Mouse (Mus musculus) testis, adult 2 months (tissue): Measurements from ENCODE around the gene Prdm16. TPM values are rescaled to one million over a fixed set of nuclear protein-coding genes. Genes with fewer than 3 reads are reported as not detected.

Source experiments
- H3K27ac ChIP-seq: fragments of 200-500 bp; 2 replicates; pipeline ENCODE4 v1.5.1; 2012; ENCODE audit warnings: low read depth, low read length; ENCODE audit not compliant: control insufficient read depth, insufficient read depth
- H3K27me3 ChIP-seq: fragments of 200-500 bp; 2 replicates; pipeline ENCODE4 v1.6.1; 2012; ENCODE audit warnings: mild to moderate bottlenecking, low read length, moderate library complexity; ENCODE audit not compliant: control insufficient read depth, insufficient read depth
- H3K36me3 ChIP-seq: fragments of 200-500 bp; 2 replicates; pipeline ENCODE4 v1.6.1; 2012; ENCODE audit warnings: mild to moderate bottlenecking, low read length; ENCODE audit not compliant: control insufficient read depth, insufficient read depth
- H3K4me1 ChIP-seq: fragments of 200-500 bp; 2 replicates; pipeline ENCODE4 v1.6.1; 2012; ENCODE audit warnings: low read length; ENCODE audit not compliant: control insufficient read depth, insufficient read depth
- H3K4me3 ChIP-seq: fragments of 200-500 bp; 2 replicates; pipeline ENCODE4 v1.5.1; 2012; ENCODE audit warnings: low read depth, mild to moderate bottlenecking, low read length, moderate library complexity, mixed read lengths; ENCODE audit not compliant: control insufficient read depth
- CTCF ChIP-seq: fragments of 200-500 bp; IDR thresholded peaks from 2 replicates; pipeline ENCODE4 v1.5.1; 2012; ENCODE audit warnings: low read depth, mild to moderate bottlenecking, inconsistent platforms, low read length, moderate library complexity; ENCODE audit not compliant: control insufficient read depth, insufficient read depth, insufficient replicate concordance
- POLR2A ChIP-seq: fragments of 200-500 bp; IDR thresholded peaks from 2 replicates; pipeline ENCODE4 v1.6.1; 2012; ENCODE audit warnings: low read depth, mild to moderate bottlenecking, inconsistent platforms, low read length, moderate library complexity; ENCODE audit not compliant: control insufficient read depth
- polyA plus RNA-seq: library from polyadenylated mRNA; depleted of rRNA; stranded (reverse); fragments of >200 nt; gene quantifications from 2 replicates; pipeline ENCODE4 v1.2.3, GENCODE M21; 2012

Gene Prdm16
- polyA plus RNA-seq, 1 experiment, result 3.0 TPM

- TF ChIP-seq CTCF (peak; percentile 97), POLR2A (no peak)
- H3K4me1 ChIP-seq, result peaks cover 11% of the 10 kb centered on the region
- H3K27ac ChIP-seq, result no peak within 1 kb of the TSS
- H3K4me3 ChIP-seq, result no peak within 1 kb of the TSS
- peaks cover 2% of the 10 kb centered on the region; the same call in 1 of the 2 replicates for H3K27me3 ChIP-seq
- H3K36me3 ChIP-seq, result no peaks in the 10 kb centered on the region
These were observed 335.2 kb downstream of the Prdm16 start, which contains the start of gene Arhgef16 for GRCm38 (mm10) chr4:154301466-154301881. Gene Arhgef16, minus strand, starts transcription at chr4:154301676.

GRCm38 (mm10) chr4:154299541-154300271, 337.0 kb downstream of the Prdm16 start:
- H3K36me3 ChIP-seq, result no peaks in the 10 kb centered on the region
- TF ChIP-seq CTCF (no peak), POLR2A (no peak)
- H3K4me1 ChIP-seq, result peaks cover 11% of the 10 kb centered on the region
- H3K27me3 ChIP-seq, result peaks cover 2% of the 10 kb centered on the region; the same call in 1 of the 2 replicates
- H3K27ac ChIP-seq, result no peak overlapping the region
- peak overlapping the region; percentile 68 for H3K4me3 ChIP-seq

DNA sequence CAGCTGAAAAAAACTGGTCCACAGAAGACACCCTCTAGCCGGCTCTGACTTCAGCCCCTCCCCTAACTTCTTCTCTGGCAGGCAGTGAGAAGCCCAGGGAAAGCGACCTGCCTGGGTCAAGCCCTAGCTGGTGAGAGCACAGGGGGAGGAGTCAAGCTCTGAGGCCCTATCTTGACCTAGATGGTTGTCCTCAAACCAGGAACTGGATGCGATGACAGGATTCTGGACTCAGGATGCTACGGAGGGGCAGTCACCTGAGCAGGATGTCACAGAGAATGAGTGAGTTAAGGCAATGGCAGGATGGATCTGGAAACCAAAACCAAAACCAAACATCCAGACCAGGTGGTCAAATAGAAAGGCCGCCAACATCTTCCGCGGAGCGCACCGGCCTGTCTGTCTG, 338.9 kb downstream of the Prdm16 start:
- Histone ChIP-seq H3K4me3 (no peak overlapping the region), H3K27ac (no peak overlapping the region), H3K27me3 (peaks cover 2% of the 10 kb centered on the region; the same call in 1 of the 2 replicates)

DNA sequence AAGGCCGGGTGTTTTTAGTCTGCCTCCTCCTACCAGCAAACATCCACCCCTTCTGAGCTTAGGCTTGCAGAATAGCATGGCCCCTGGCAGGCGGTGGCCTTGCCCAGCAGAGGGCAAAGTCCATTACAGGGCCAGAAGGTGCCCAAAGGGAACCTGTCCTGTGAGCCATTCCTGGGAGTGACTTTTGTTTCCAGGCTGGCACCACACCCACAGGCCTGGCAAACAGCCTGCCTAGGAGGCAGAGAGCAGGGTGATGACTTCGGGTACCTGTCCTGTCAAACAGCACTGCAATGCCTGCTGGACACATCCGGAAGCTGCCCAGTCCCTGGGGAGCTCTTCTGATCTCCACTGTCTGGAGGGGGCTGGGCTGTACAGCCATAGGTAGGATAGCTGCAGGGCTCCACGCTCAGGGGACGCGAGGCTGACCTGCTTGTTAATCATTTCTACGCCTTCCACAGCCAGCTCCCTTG, 342.4 kb downstream of the Prdm16 start:
- H3K36me3 ChIP-seq, result no peaks in the 10 kb centered on the region
- no peaks in the 10 kb centered on the region for H3K27me3 ChIP-seq
- TF ChIP-seq POLR2A (no peak), CTCF (no peak)
- no peak overlapping the region for H3K4me3 ChIP-seq
- H3K27ac ChIP-seq, result no peak overlapping the region
- 0 out of 2 replicates have a peak, but pooled peaks cover under 1% of the 10 kb centered on the region for H3K4me1 ChIP-seq

More for the DNA sequence above, 338.9 kb downstream of the Prdm16 start:
- no peaks in the 10 kb centered on the region for H3K36me3 ChIP-seq
- peaks cover 11% of the 10 kb centered on the region for H3K4me1 ChIP-seq
- TF ChIP-seq CTCF, result no peak
- TF ChIP-seq POLR2A, result no peak

DNA sequence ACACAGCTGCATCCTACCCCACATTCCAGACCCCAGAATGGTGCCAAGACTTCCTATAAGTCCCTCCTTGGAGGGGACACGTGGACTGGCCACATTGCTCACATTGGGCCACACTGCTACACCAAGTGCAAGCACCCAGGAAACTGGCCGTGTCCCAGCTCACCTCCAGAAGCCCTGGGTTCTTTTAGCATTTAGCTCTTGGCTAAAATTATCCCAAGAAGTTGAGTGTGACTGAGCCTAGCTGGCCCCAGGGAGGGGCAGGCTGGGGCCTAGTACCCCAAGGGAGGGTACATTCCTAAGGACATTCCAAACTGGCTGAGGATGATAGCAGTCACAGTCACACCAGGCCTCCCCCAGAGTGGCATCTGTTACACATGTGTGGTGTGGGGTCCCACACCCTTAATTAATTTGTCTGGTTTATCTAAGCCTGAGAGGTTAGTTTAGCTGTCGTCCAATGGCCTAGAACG, 342.9 kb downstream of the Prdm16 start:
- Histone ChIP-seq H3K27ac (no peak overlapping the region), H3K36me3 (no peaks in the 10 kb centered on the region), H3K4me1 (no peaks in the 10 kb centered on the region), H3K27me3 (no peaks in the 10 kb centered on the region), H3K4me3 (no peak overlapping the region)
- no peak for TF ChIP-seq CTCF

DNA sequence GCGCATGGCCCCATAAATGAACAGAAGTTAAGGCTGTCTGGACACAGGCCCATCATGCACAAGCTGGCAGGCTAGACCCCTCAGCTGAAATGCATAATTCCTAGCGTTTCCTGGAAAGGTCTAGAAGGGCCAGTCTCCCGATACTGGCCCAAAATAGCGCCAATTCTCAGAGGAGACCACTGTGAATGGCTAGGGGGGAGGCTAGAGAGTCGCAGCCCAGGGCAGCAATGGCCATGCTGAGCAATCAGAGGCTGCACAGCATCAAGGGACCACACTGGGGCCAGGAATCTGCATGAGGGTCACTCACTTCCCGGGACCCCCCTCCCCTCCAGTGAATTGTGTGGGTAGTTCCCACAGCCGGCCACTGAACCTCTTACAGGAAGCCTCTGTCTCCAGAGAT, 353.0 kb downstream of the Prdm16 start:
- TF ChIP-seq CTCF (no peak), POLR2A (no peak)
- Histone ChIP-seq H3K36me3 (no peaks in the 10 kb centered on the region), H3K27me3 (no peaks in the 10 kb centered on the region), H3K4me1 (no peaks in the 10 kb centered on the region), H3K27ac (no peak overlapping the region), H3K4me3 (no peak overlapping the region)

- Histone ChIP-seq H3K4me1 (no peaks in the 10 kb centered on the region), H3K27me3 (no peaks in the 10 kb centered on the region), H3K4me3 (no peak overlapping the region), H3K27ac (no peak overlapping the region), H3K36me3 (no peaks in the 10 kb centered on the region)
- TF ChIP-seq CTCF (no peak), POLR2A (no peak)
These were observed 357.2 kb downstream of the Prdm16 start for GRCm38 (mm10) chr4:154279481-154279880.
